Mouse (Mus musculus) heart, adult 2 months (tissue): Measurements from ENCODE around the gene Plekha6.

Experiments
- CTCF ChIP-seq: fragments of 200-600 bp; IDR thresholded peaks from 2 replicates; pipeline ENCODE4 v1.8.1; 2022; ENCODE audit warnings: antibody characterized with exemption, mild to moderate bottlenecking, moderate library complexity
- POLR2A ChIP-seq: fragments of 200-500 bp; IDR thresholded peaks from 2 replicates; pipeline ENCODE4 v1.6.1; 2011; ENCODE audit warnings: mild to moderate bottlenecking, low read depth, low read length, control low read depth; ENCODE audit not compliant: insufficient read depth

GRCm38 (mm10) chr1:133221459-133221858, 57.4 kb downstream of the Plekha6 start:
- no peak for TF ChIP-seq CTCF
- TF ChIP-seq POLR2A: no peak
